Mouse (Mus musculus) liver, adult 2 months (tissue): ENCODE data around the gene Cdkal1. TPM values are rescaled to one million over a fixed set of nuclear protein-coding genes. Genes with fewer than 3 reads are reported as not detected.

Experiments
- DNase-seq: peaks from one replicate; pipeline ENCODE4 v3.0.0-alpha.2; 2011; ENCODE audit warnings: low read depth, low spot score; ENCODE audit errors: extremely low read depth
- H3K27ac ChIP-seq: fragments of 200-500 bp; replicated peaks from 2 replicates; pipeline ENCODE4 v1.5.1; 2012; ENCODE audit warnings: low read depth, mild to moderate bottlenecking, control low read depth, inconsistent platforms, low read length; ENCODE audit not compliant: insufficient read depth
- H3K27me3 ChIP-seq: fragments of 200-500 bp; 2 replicates; pipeline ENCODE4 v1.6.1; 2012; ENCODE audit warnings: mild to moderate bottlenecking, moderate library complexity, low read length, inconsistent platforms; ENCODE audit not compliant: control insufficient read depth, insufficient read depth
- H3K36me3 ChIP-seq: fragments of 200-500 bp; 2 replicates; pipeline ENCODE4 v1.6.1; 2012; ENCODE audit warnings: low read length, inconsistent platforms; ENCODE audit not compliant: control insufficient read depth, insufficient read depth
- H3K4me1 ChIP-seq: fragments of 200-500 bp; 2 replicates; pipeline ENCODE4 v1.6.1; 2011; ENCODE audit warnings: low read length; ENCODE audit not compliant: control insufficient read depth, insufficient read depth
- H3K4me3 ChIP-seq: fragments of 200-500 bp; 2 replicates; pipeline ENCODE4 v1.5.1; 2011; ENCODE audit warnings: low read depth, mild to moderate bottlenecking, control low read depth, low read length, moderate library complexity; ENCODE audit not compliant: insufficient read depth
- H3K79me2 ChIP-seq: fragments of 200-500 bp; 2 replicates; pipeline ENCODE4 v1.6.1; 2012; ENCODE audit warnings: inconsistent platforms, mild to moderate bottlenecking, low read length, moderate library complexity; ENCODE audit not compliant: control insufficient read depth, insufficient read depth
- H3K9ac ChIP-seq: fragments of 200-500 bp; 2 replicates; pipeline ENCODE4 v1.6.1; 2012; ENCODE audit warnings: low read depth, mild to moderate bottlenecking, control low read depth, inconsistent platforms, low read length
- CTCF ChIP-seq: fragments of 200-500 bp; IDR thresholded peaks from 2 replicates; pipeline ENCODE4 v1.5.1; 2011; ENCODE audit warnings: low read depth, low read length, control low read depth
- POLR2A ChIP-seq: fragments of 200-500 bp; IDR thresholded peaks from 2 replicates; pipeline ENCODE4 v1.6.1; 2011; ENCODE audit warnings: low read length, control low read depth; ENCODE audit not compliant: insufficient read depth; ENCODE audit errors: extremely low read depth
- WGBS: fragments of 180-500 bp; shearing (Covaris S2); methylation state at CpG from one replicate; pipeline ENCODE4 v1.1.7; 2018; 5-methylcytosine and 5-hydroxymethylcytosine counted together
- polyA plus RNA-seq: library from polyadenylated mRNA; depleted of rRNA; stranded (reverse); fragments of >200 nt; gene quantifications from 2 replicates; pipeline ENCODE4 v1.2.3, GENCODE M21; 2012
- total RNA-seq: library from RNA; depleted of rRNA; stranded (reverse); fragments of >200 nt; gene quantifications from 2 replicates; pipeline ENCODE4 v1.2.3, GENCODE M21; 2014

Cdkal1 gene
- total and polyA plus RNA-seq, 2 experiments: 1.7 to 13.6 TPM

DNA sequence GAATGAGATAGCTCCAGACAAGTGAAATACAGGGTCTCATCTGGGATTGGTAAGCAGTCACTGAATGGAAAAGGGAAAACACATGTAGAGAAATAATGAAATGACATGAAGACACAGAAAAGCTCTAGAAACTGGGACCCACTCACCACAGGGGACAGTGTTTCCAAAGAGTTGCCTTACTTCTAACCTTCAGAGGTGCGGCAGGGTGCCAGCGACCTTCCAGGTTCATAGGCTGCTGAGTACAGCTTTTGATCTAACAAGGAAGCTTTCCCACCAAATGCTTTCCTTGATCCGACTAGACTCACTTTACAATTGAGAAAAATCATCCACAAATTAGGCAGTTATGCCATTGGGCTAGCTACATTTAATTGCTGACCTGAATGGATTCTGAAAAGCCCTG lies 507.1 kb downstream of the Cdkal1 start:
- Histone ChIP-seq H3K27me3 (no peaks in the 10 kb centered on the region), H3K4me3 (no peak overlapping the region), H3K36me3 (peaks cover 4% of the 10 kb centered on the region; the same call in 1 of the 2 replicates), H3K9ac (no peak overlapping the region), H3K4me1 (no peaks in the 10 kb centered on the region), H3K79me2 (no peaks in the 10 kb centered on the region), H3K27ac (no peak overlapping the region)
- 100% methylated on average over 3 of the region's 3 CpGs for WGBS
- no peak for DNase-seq
- TF ChIP-seq CTCF (no peak), POLR2A (no peak)

DNA sequence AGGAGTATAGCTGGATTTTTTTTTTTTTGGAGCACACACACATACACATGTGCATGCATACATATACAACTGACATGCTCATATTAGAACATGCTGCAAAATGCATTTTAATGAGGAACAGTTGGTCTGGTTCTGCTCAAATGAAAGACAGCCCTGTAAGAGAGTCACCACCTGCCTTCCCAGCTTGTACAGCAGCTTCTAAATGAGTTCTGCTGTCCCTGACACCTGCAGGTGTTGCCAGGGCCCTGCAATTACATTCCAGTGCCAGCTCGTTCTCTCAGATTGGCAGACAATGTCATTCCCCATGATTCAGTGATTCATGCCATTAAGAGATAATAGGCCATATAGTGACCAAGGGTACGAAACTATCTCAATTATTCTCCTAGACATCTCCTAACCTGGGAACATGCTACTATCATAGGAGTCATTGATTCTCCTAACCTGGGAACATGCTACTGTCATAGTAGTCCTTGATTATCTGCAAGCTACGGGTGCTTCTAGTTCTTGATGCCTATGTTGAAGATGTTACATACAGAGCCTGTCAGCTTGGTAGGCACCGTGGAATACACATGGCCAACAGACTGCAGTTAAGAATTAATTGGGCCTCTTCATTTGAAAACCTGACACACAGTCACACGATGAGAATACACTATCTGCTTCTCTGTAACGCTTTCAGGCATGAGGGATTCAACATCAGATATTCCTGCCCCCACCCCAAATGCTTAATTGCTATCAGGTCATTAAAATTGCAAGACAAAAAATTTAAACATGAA lies 522.6 kb downstream of the Cdkal1 start:
- Histone ChIP-seq H3K4me1 (no peaks in the 10 kb centered on the region), H3K36me3 (no peaks in the 10 kb centered on the region; the same call in 1 of the 2 replicates), H3K79me2 (no peaks in the 10 kb centered on the region), H3K4me3 (no peak overlapping the region), H3K27me3 (no peaks in the 10 kb centered on the region), H3K27ac (no peak overlapping the region), H3K9ac (no peak overlapping the region)
- DNase-seq: no peak
- TF ChIP-seq CTCF (no peak), POLR2A (no peak)
- 96% methylated on average over 6 of the region's 6 CpGs for WGBS

DNA sequence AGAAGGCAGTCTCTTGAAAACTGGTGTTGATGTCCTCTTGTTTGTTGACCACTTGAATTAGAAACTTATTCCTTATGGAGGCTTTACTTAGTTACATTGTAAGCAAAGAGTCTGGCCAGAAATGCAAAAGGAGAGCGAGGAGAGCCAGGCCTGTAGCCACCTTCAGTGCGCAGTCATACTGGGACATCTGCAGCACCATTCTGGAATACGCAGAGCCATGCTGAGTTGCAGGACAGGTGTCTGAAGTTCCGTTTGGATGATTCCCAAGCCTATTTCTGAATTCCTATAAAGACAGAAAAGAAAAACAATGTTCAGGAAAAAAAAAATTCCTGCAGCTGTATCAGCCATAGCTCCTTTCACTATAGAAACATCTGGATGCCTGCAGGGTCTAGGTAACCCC lies 529.5 kb downstream of the Cdkal1 start:
- 98% methylated on average over 4 of the region's 4 CpGs for WGBS
- no peak for DNase-seq
- Histone ChIP-seq H3K4me3 (no peak overlapping the region), H3K27me3 (no peaks in the 10 kb centered on the region), H3K27ac (no peak overlapping the region), H3K9ac (no peak overlapping the region), H3K4me1 (no peaks in the 10 kb centered on the region), H3K36me3 (peaks cover 4% of the 10 kb centered on the region), H3K79me2 (no peaks in the 10 kb centered on the region)
- TF ChIP-seq POLR2A: no peak
- no peak for TF ChIP-seq CTCF

DNA sequence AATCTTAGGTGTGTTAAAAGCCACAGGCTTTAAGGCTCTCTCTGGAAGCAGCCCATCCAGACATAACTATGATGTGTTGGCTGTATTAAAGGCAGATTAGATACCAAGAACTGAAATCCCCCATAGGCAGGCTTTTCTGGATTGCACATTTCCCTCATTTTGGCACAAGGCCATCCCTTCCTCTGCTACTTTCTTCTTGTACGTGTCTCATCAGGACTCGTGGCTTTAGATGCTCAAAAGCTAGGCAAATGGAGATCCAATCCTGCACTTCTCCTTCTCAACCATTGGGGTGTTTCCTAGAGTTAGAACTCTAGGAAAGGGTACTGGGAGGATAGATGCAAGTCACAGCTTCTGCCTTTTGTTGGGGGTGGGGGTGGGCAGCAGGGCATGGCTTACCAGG lies 535.1 kb downstream of the Cdkal1 start:
- WGBS: 56% methylated on average over 2 of the region's 2 CpGs
- Histone ChIP-seq H3K4me1 (no peaks in the 10 kb centered on the region), H3K79me2 (no peaks in the 10 kb centered on the region)

DNA sequence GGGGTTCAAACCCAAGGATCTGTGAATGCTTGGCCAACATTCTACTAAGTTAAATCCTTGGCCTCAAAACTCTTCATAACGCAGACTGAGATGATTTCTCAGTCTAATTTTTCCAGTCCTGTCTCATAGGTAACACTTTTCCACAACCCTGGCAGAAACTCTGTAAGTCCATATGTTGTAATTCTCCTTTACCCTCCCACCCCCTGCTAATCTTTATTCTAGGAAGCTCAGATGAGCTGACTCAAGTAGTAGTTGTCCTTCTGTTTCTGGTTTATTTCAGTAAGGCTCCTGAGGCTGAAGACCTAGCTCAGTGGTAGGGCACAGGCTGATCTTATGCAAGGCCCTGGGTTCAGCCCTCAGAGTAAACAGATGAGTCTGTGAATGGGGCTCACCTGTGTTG lies 537.8 kb downstream of the Cdkal1 start:
- Histone ChIP-seq H3K27ac (no peak overlapping the region), H3K4me1 (no peaks in the 10 kb centered on the region), H3K9ac (no peak overlapping the region), H3K36me3 (no peaks in the 10 kb centered on the region), H3K79me2 (no peaks in the 10 kb centered on the region), H3K4me3 (no peak overlapping the region), H3K27me3 (no peaks in the 10 kb centered on the region)
- TF ChIP-seq POLR2A (no peak), CTCF (no peak)
- WGBS: 92% methylated on average over 1 of the region's 1 CpGs
- no peak for DNase-seq

More for the DNA sequence above, 535.1 kb downstream of the Cdkal1 start:
- Histone ChIP-seq H3K36me3 (no peaks in the 10 kb centered on the region; the same call in none of the 2 replicates), H3K4me3 (no peak overlapping the region), H3K27ac (no peak overlapping the region), H3K9ac (no peak overlapping the region), H3K27me3 (no peaks in the 10 kb centered on the region)
- no peak for DNase-seq
- TF ChIP-seq CTCF (no peak), POLR2A (no peak)

DNA sequence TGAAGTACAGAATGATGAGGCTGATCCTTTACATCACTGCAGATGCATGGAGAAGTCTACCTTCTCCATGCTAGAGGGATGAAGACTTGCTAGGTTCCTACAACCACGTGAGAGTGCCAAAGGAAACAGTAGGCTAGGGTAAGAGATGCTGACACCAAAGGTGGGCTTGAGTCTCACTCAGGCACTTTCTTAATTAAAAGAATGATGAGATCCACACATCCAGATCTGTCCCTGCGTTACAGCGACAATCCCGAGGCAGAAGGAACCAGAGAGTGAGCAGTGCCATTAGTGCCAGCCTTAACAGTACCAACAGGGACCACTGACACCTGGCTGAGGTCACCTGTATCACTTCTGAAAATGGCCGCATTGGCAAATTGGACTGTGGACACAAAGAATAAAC lies 539.2 kb downstream of the Cdkal1 start:
- Histone ChIP-seq H3K27ac (no peak overlapping the region), H3K9ac (no peak overlapping the region), H3K4me1 (no peaks in the 10 kb centered on the region), H3K36me3 (no peaks in the 10 kb centered on the region), H3K4me3 (no peak overlapping the region), H3K79me2 (no peaks in the 10 kb centered on the region), H3K27me3 (no peaks in the 10 kb centered on the region)
- no peak for DNase-seq
- WGBS: 94% methylated on average over 5 of the region's 5 CpGs
- TF ChIP-seq CTCF: no peak
